Mouse (Mus musculus): Measurements from ENCODE around the gene Synm.

The Synm gene

GRCm38 (mm10) chr7:67700846-67701245 is 58.7 kb downstream of the Synm start:
- DNase-seq (ENCODE audit: low read depth, low spot score) = peak; percentile 32

- DNase-seq (ENCODE audit: low read depth, low spot score) = no peak
Measured at GRCm38 (mm10) chr7:67699301-67699700, 60.2 kb downstream of the Synm start.

- no peak for DNase-seq (ENCODE audit: low read depth, low spot score)
Measured at GRCm38 (mm10) chr7:67697892-67698630, 61.5 kb downstream of the Synm start.

GRCm38 (mm10) chr7:67695906-67696305 is 63.6 kb downstream of the Synm start:
- DNase-seq (ENCODE audit: low read depth, low spot score) = no peak

GRCm38 (mm10) chr7:67692791-67693538 is 66.6 kb downstream of the Synm start:
- DNase-seq (ENCODE audit: low read depth, low spot score) = no peak

- DNase-seq (ENCODE audit: low read depth, low spot score) = no peak
Measured at GRCm38 (mm10) chr7:67692141-67692540, 67.4 kb downstream of the Synm start.

- no peak for DNase-seq (ENCODE audit: low read depth, low spot score)
Measured at GRCm38 (mm10) chr7:67691036-67691435, 68.5 kb downstream of the Synm start.

GRCm38 (mm10) chr7:67689793-67690192 is 69.7 kb downstream of the Synm start:
- DNase-seq (ENCODE audit: low read depth, low spot score) = no peak

- no peak for DNase-seq (ENCODE audit: low read depth, low spot score)
Measured at GRCm38 (mm10) chr7:67688281-67688680, 71.3 kb downstream of the Synm start.

- DNase-seq (ENCODE audit: low read depth, low spot score) = peak; percentile 21
Measured at GRCm38 (mm10) chr7:67686545-67686944, 73.0 kb downstream of the Synm start.

- DNase-seq (ENCODE audit: low read depth, low spot score) = no peak
Measured at GRCm38 (mm10) chr7:67683006-67683405, 76.5 kb downstream of the Synm start.

- DNase-seq (ENCODE audit: low read depth, low spot score) = no peak
Measured at GRCm38 (mm10) chr7:67681078-67681477, 78.5 kb downstream of the Synm start.
